Mouse (Mus musculus): ENCODE results near the gene Lamb3. TPM values are rescaled to one million over a fixed set of nuclear protein-coding genes. Genes with fewer than 3 reads are reported as not detected.
A peak's percentile ranks its signal among the peaks of the same experiment; 100 is the strongest.

Lamb3 gene
- polyA plus RNA-seq, 1 experiment from 2014 or later, result 54.5 TPM

DNA sequence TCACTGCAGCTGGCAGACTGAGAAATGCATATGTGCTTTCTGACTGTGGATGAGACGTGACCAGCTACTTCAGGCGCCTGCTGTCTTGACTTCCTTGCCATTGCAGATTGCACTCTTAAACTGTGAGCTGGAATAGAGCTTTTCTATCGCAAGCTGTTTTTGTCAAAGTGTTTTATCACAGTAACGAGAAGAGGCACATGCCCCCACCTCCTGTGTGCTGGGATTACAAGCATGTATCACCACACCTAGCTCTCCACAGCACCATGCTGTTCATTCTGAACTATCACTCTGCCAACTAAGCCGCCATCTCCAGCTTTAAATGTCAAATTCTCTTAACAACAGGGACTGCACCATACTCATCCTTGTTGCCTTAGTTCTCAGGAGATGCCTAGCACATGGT is 173.4 kb downstream of the Lamb3 start:
- H3K27me3 ChIP-seq (ENCODE audit: control insufficient read depth, insufficient read depth, low read depth, low read length), result no peaks in the 10 kb centered on the region
- no peaks in the 10 kb centered on the region for H3K9me3 ChIP-seq (ENCODE audit: control insufficient read depth, low read length)
- no peak overlapping the region for H3K4me2 ChIP-seq (ENCODE audit: low read depth, low read length)
- H3K36me3 ChIP-seq (ENCODE audit: control insufficient read depth, insufficient read depth, low read length), result no peaks in the 10 kb centered on the region
- no peak overlapping the region for H3K4me3 ChIP-seq (ENCODE audit: low read length)
- no peak overlapping the region for H3K9ac ChIP-seq (ENCODE audit: low read length)
- 88% methylated on average over 5 of the region's 5 CpGs for WGBS
- peaks cover 14% of the 10 kb centered on the region for H3K4me1 ChIP-seq (replicated peaks; ENCODE audit: control insufficient read depth, insufficient read depth, low read length)
- no peak overlapping the region for H3K27ac ChIP-seq (ENCODE audit: low read length)
- ATAC-seq (ENCODE audit: low read depth), result no peak

DNA sequence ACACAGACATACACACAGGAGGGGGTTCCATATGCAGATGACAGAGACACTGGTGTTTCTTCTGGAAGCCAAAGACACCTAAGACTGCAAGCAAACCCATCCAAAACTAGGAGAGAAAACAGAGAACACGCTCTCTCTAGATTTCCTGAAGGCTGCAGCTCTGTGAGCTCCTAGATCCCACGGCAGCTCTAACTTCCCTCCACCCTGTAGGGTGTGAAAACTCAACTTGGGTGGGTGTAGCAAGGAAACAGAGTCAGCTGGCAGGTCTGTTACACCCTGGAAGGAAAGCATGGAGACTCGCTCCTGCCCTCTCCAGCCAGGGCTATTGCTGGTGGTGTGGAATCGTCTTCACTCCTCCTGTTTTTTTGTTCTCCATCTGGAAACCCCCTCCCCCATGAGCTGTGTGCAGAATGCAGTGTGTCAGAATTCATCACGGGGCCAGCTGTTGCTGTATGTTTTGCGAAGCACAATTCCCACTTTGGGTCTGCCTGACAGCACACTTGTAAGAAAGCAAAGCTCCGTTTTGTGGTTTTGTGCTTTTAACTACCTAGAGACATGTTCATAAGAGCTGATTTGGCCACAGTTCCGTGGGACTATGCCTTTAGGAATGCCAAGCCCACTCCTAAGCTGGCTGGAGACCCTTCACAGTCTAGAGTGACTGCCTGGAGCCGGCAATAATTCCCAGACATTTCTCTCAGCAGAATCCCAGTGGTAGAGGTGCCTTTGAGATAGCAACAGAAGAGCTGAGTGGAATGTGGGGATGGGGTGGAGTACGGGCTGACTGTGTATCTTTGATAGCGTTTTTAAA is 174.3 kb downstream of the Lamb3 start:
- H3K4me1 ChIP-seq (replicated peaks; ENCODE audit: control insufficient read depth, insufficient read depth, low read length), result peaks cover 19% of the 10 kb centered on the region
- ATAC-seq (ENCODE audit: low read depth), result peak; percentile 10; the same call in 1 of the 2 replicates
- no peak overlapping the region for H3K27ac ChIP-seq (ENCODE audit: low read length)
- peak overlapping the region; percentile 72; the same call in 1 of the 2 replicates for H3K9ac ChIP-seq (ENCODE audit: low read length)
- H3K36me3 ChIP-seq (ENCODE audit: control insufficient read depth, insufficient read depth, low read length), result no peaks in the 10 kb centered on the region
- no peaks in the 10 kb centered on the region for H3K27me3 ChIP-seq (ENCODE audit: control insufficient read depth, insufficient read depth, low read depth, low read length)
- peak overlapping the region; percentile 46 for H3K4me3 ChIP-seq (ENCODE audit: low read length)
- 22% methylated on average over 11 of the region's 11 CpGs for WGBS
- H3K4me2 ChIP-seq (ENCODE audit: low read depth, low read length), result peak overlapping the region; percentile 72
- no peaks in the 10 kb centered on the region for H3K9me3 ChIP-seq (ENCODE audit: control insufficient read depth, low read length)

DNA sequence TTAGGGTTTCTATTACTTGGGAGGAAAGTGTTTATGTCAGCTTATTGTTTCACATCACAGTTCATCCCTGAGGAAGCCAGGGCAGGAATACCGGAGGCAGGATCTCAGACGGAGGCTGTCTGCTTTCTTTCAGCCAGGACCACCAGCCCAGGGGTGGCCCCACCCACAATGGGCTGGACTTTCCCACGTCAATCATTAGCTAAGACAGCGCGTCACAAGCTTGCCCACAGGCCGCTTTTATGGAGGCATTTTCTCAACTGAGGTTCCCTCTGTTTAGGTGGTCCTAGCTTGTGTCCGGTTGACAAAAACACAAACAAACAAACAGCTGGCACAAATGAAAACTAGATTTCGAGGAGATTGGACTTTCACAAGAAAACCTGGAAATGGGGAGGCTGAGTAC is 174.9 kb downstream of the Lamb3 start:
- H3K36me3 ChIP-seq (ENCODE audit: control insufficient read depth, insufficient read depth, low read length), result no peaks in the 10 kb centered on the region
- H3K27me3 ChIP-seq (ENCODE audit: control insufficient read depth, insufficient read depth, low read depth, low read length), result no peaks in the 10 kb centered on the region; the same call in 1 of the 2 replicates
- H3K4me3 ChIP-seq (ENCODE audit: low read length), result peak overlapping the region; percentile 46
- peak overlapping the region; percentile 72 for H3K4me2 ChIP-seq (ENCODE audit: low read depth, low read length)
- H3K9ac ChIP-seq (ENCODE audit: low read length), result peak overlapping the region; percentile 72
- peaks cover 24% of the 10 kb centered on the region for H3K4me1 ChIP-seq (replicated peaks; ENCODE audit: control insufficient read depth, insufficient read depth, low read length)
- peak overlapping the region; percentile 14; the same call in 1 of the 2 replicates for H3K27ac ChIP-seq (ENCODE audit: low read length)
- 1% methylated on average over 8 of the region's 8 CpGs for WGBS
- peak; percentile 84 for ATAC-seq (ENCODE audit: low read depth)
- H3K9me3 ChIP-seq (ENCODE audit: control insufficient read depth, low read length), result no peaks in the 10 kb centered on the region

DNA sequence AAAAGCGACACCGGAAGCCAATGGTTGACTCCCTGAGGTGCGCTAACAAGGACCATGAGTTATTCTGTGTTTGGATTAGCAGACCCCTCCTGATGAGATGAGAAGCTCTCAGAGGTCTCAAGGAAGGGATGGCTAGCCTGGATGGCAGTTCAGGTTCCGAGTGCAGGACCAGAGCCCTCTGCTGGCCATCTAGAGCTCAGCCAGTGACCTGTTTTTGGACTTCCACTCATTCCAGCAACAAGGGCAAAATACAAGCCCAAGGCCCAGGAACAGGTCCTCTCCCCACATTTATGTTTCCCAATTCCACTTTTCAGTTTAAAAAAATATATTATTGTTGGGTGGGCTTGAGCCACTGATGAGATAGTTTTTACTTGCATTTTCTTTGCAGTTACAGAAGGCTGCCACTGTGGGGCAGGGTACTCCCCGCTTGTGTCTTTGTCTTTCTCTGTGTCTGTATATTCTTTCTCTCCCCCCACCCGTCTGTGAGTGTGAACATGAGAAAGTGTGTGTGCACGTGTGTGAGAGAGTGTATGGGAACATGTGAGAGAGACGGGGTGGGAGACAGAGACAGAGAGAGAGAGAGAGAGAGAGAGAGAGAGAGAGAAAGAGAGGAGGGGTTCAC is 175.5 kb downstream of the Lamb3 start:
- peak; percentile 63 for ATAC-seq (ENCODE audit: low read depth)

DNA sequence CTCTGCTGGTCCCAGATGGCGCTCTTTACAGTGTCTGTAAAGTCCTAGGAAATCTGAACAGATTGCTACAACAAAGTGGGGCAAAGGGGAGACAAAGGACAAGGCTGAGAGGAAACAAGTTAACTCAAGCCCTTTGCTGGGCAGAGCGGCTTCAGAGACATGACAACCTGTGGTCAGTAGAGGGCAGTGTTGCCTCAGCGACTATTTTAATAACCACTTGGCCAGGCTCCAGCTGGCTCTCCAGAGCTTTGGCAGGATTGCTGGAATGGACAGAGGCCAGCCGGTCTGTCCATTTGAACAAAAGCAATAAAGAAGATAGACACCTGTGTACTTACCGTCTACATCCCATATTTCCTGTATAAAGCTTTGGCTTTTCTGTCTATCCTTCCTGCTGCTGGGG is 178.6 kb downstream of the Lamb3 start:
- Histone ChIP-seq H3K27me3 (ENCODE audit: control insufficient read depth, insufficient read depth, low read depth, low read length) (no peaks in the 10 kb centered on the region; the same call in 1 of the 2 replicates), H3K9me3 (ENCODE audit: control insufficient read depth, low read length) (no peaks in the 10 kb centered on the region), H3K4me3 (ENCODE audit: low read length) (no peak overlapping the region), H3K9ac (ENCODE audit: low read length) (no peak overlapping the region), H3K4me1 (replicated peaks; ENCODE audit: control insufficient read depth, insufficient read depth, low read length) (peaks cover 39% of the 10 kb centered on the region), H3K36me3 (ENCODE audit: control insufficient read depth, insufficient read depth, low read length) (no peaks in the 10 kb centered on the region), H3K27ac (ENCODE audit: low read length) (no peak overlapping the region; the same call in 1 of the 2 replicates), H3K4me2 (ENCODE audit: low read depth, low read length) (0 out of 2 replicates have a peak overlapping the region, but pooled peaks have one; percentile 13)
- WGBS, result 0% methylated on average over 5 of the region's 5 CpGs
- peak; percentile 41; the same call in 1 of the 2 replicates for ATAC-seq (ENCODE audit: low read depth)

More for the DNA sequence above, 175.5 kb downstream of the Lamb3 start:
- H3K4me3 ChIP-seq (ENCODE audit: low read length), result peak overlapping the region; percentile 46
- H3K9ac ChIP-seq (ENCODE audit: low read length), result peak overlapping the region; percentile 72
- H3K9me3 ChIP-seq (ENCODE audit: control insufficient read depth, low read length), result no peaks in the 10 kb centered on the region
- peak overlapping the region; percentile 72 for H3K4me2 ChIP-seq (ENCODE audit: low read depth, low read length)
- peaks cover 24% of the 10 kb centered on the region for H3K4me1 ChIP-seq (replicated peaks; ENCODE audit: control insufficient read depth, insufficient read depth, low read length)
- peak overlapping the region; percentile 14; the same call in 1 of the 2 replicates for H3K27ac ChIP-seq (ENCODE audit: low read length)
- H3K36me3 ChIP-seq (ENCODE audit: control insufficient read depth, insufficient read depth, low read length), result no peaks in the 10 kb centered on the region
- 3% methylated on average over 8 of the region's 8 CpGs for WGBS
- H3K27me3 ChIP-seq (ENCODE audit: control insufficient read depth, insufficient read depth, low read depth, low read length), result no peaks in the 10 kb centered on the region; the same call in 1 of the 2 replicates

DNA sequence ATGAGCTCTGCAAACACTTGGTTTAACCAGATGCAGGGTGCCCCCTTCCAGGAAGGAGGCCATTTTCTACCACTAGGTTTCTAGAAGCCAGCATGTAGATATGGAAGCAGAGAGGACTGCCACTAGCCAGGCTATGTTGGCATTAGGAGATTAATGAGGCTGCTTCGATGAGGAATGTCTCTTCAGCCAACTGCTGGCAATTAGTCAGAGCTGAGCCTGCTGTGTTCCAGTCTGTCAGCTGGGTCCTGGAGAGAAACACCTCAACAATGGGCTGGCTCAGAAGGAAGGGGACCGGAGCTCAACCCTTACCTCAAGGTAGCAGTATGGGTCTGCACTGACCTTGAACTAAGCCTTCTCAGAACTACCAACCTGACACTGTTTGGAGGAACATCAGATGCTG is 179.7 kb downstream of the Lamb3 start:
- WGBS, result 32% methylated on average over 2 of the region's 2 CpGs
- ATAC-seq (ENCODE audit: low read depth), result no peak

DNA sequence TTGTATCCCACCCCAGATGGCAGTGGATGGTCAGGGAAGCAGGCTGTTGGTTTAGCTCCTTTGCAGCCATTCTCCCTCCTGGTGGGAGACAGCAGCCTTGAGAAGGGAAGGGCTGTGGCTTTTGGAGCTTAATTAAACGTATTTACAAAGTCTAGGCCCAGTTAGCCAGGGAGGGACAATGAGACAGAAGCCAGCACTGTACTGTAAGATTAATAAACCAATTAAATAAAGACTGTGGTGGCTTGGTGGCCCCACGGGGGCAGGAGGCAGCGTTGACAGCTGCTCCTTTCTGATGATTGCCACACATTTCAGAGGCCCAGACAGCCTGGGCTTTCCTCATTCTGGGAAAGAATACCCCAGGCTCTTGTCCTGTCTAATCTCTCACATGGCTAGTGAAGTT is 182.0 kb downstream of the Lamb3 start:
- Histone ChIP-seq H3K4me3 (ENCODE audit: low read length) (no peak overlapping the region), H3K4me2 (ENCODE audit: low read depth, low read length) (no peak overlapping the region), H3K36me3 (ENCODE audit: control insufficient read depth, insufficient read depth, low read length) (no peaks in the 10 kb centered on the region), H3K4me1 (replicated peaks; ENCODE audit: control insufficient read depth, insufficient read depth, low read length) (peaks cover 26% of the 10 kb centered on the region), H3K9ac (ENCODE audit: low read length) (no peak overlapping the region), H3K27me3 (ENCODE audit: control insufficient read depth, insufficient read depth, low read depth, low read length) (no peaks in the 10 kb centered on the region; the same call in 1 of the 2 replicates), H3K9me3 (ENCODE audit: control insufficient read depth, low read length) (no peaks in the 10 kb centered on the region), H3K27ac (ENCODE audit: low read length) (no peak overlapping the region)
- 23% methylated on average over 3 of the region's 3 CpGs for WGBS
- ATAC-seq (ENCODE audit: low read depth), result no peak

More for the DNA sequence above, 179.7 kb downstream of the Lamb3 start:
- H3K9me3 ChIP-seq (ENCODE audit: control insufficient read depth, low read length), result no peaks in the 10 kb centered on the region
- no peak overlapping the region for H3K4me3 ChIP-seq (ENCODE audit: low read length)
- no peak overlapping the region for H3K4me2 ChIP-seq (ENCODE audit: low read depth, low read length)
- H3K9ac ChIP-seq (ENCODE audit: low read length), result no peak overlapping the region
- no peaks in the 10 kb centered on the region; the same call in 1 of the 2 replicates for H3K27me3 ChIP-seq (ENCODE audit: control insufficient read depth, insufficient read depth, low read depth, low read length)
- H3K27ac ChIP-seq (ENCODE audit: low read length), result no peak overlapping the region
- no peaks in the 10 kb centered on the region for H3K36me3 ChIP-seq (ENCODE audit: control insufficient read depth, insufficient read depth, low read length)
- H3K4me1 ChIP-seq (replicated peaks; ENCODE audit: control insufficient read depth, insufficient read depth, low read length), result peaks cover 32% of the 10 kb centered on the region

DNA sequence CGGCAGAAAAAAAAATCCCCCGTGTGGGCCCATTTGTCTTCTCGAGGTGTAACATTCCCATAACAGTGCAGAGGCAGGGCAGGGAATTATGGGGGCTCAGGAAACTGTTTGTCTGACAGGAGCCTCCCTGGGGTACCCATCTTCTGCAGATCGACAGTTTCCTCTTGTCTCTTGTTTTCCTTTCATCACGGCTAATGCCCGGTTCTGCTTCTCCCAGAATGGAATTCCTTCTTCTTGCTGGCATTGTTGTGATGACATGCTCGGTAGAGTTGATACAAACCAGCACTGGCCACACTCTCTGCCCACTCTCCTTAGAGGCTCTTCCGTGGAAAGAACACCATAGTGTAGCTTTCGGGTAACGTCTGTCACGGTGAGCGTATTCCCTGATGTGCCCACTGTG is 182.5 kb downstream of the Lamb3 start:
- no peak overlapping the region for H3K27ac ChIP-seq (ENCODE audit: low read length)
- ATAC-seq (ENCODE audit: low read depth), result no peak
- WGBS, result 57% methylated on average over 12 of the region's 12 CpGs
- no peaks in the 10 kb centered on the region for H3K9me3 ChIP-seq (ENCODE audit: control insufficient read depth, low read length)
- H3K4me2 ChIP-seq (ENCODE audit: low read depth, low read length), result no peak overlapping the region
- no peak overlapping the region for H3K4me3 ChIP-seq (ENCODE audit: low read length)
- no peaks in the 10 kb centered on the region; the same call in 1 of the 2 replicates for H3K27me3 ChIP-seq (ENCODE audit: control insufficient read depth, insufficient read depth, low read depth, low read length)
- H3K4me1 ChIP-seq (replicated peaks; ENCODE audit: control insufficient read depth, insufficient read depth, low read length), result peaks cover 26% of the 10 kb centered on the region
- H3K9ac ChIP-seq (ENCODE audit: low read length), result no peak overlapping the region
- H3K36me3 ChIP-seq (ENCODE audit: control insufficient read depth, insufficient read depth, low read length), result no peaks in the 10 kb centered on the region

DNA sequence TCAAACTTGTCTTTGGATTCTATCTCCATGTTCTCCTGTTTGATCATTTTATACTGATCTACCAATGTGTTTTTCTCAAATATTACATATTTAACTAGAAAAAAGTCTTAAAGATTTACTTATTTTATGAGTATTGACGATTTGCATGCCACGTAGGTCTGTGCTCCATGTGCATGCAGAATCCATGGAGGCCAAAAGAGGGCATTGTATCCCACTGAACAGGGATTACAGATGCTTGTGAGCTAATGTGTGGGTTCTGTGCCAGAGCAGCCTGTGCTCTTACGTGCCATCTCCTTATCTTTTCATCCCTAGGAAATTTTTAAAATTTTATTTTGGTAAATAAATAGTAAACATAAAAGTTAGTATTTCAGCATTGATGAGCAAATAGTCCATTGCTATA is 184.8 kb downstream of the Lamb3 start:
- H3K27me3 ChIP-seq (ENCODE audit: control insufficient read depth, insufficient read depth, low read depth, low read length), result no peaks in the 10 kb centered on the region; the same call in 1 of the 2 replicates
- no peak for ATAC-seq (ENCODE audit: low read depth)
- H3K9ac ChIP-seq (ENCODE audit: low read length), result no peak overlapping the region
- H3K9me3 ChIP-seq (ENCODE audit: control insufficient read depth, low read length), result no peaks in the 10 kb centered on the region
- peaks cover 16% of the 10 kb centered on the region for H3K4me1 ChIP-seq (replicated peaks; ENCODE audit: control insufficient read depth, insufficient read depth, low read length)
- 84% methylated on average over 3 of the region's 3 CpGs for WGBS
- H3K4me3 ChIP-seq (ENCODE audit: low read length), result no peak overlapping the region
- no peaks in the 10 kb centered on the region for H3K36me3 ChIP-seq (ENCODE audit: control insufficient read depth, insufficient read depth, low read length)
- H3K27ac ChIP-seq (ENCODE audit: low read length), result no peak overlapping the region
- H3K4me2 ChIP-seq (ENCODE audit: low read depth, low read length), result no peak overlapping the region
